Mouse (Mus musculus) frontal cortex, postnatal 14 days (tissue): ENCODE results near the gene Cdc20b.

Experiments used
- DNase-seq, 2 experiments: peaks; one replicate each; pipeline ENCODE4 v3.0.0; 2022; ENCODE audit warnings: low spot score in 2 of 2

Cdc20b gene

GRCm38 (mm10) chr13:113097011-113097410 is 62.1 kb downstream of the Cdc20b start:
- DNase-seq: no peak

DNA sequence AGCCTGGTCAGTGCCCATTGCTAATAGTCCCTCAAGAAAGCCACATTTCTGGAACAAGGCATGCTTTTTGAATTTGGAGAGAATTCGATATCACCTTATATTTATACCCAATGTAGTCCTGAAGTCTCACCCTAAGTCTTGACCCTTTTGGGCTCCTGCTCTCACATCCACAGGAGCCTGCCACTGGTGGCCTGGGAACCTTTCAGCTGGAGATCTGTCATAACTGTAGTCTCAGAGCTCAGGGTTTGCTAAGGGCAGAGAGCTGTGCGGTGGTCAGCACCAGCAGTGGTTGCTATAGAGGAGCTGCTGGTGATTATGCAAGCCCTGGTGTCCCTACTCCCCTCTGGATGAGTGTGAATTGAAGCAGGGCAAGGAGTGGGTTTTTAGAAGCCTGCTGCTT is 63.5 kb downstream of the Cdc20b start:
- no peak for DNase-seq

DNA sequence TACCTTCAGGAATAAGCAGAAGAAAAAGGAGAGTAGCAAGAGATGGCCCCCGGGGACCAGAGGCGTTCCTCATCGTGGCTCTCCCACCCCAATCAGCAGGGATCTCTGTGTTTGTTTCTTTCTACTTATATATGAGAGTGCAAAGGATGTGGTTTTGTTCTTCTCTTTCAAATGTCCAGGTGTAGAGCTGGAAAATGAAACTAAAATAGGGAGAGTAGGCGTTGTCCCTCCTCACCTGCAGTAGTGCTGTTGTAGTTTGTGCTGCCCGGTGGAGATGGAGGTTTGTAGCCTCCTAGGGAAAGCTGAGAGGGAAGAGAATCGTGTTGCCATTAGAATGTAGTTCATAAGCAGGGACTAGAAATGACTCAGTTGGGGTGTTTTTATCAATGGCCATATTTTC is 66.0 kb downstream of the Cdc20b start, which contains the start of gene Gzma:
Gzma (minus strand) TSS at position 103 of the 400 bp plus-strand sequence.
- no peak for DNase-seq

DNA sequence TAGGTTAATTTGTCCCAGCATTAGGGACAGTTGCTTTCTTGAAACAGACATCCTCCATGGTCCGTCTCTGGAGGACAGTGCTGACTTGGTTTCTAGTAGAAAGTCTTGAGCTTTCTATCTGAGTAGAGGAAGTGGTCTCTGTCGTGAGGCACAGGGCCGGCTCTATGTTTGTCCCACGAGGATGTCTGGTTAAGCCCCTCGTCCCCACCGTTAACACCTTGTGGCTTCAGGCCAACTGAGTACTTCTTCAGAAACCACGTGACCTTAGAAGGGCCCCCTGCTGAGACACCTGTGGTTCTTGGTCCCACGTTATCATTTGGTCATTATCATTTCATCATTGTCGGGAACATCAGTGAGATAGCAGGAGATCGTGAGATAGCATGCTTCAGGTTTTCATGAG is 66.9 kb downstream of the Cdc20b start:
- DNase-seq: no peak

- no peak for DNase-seq
Observed at GRCm38 (mm10) chr13:113104759-113105158, 69.8 kb downstream of the Cdc20b start.

- DNase-seq: no peak
Observed at GRCm38 (mm10) chr13:113118977-113119376, 84.1 kb downstream of the Cdc20b start.

DNA sequence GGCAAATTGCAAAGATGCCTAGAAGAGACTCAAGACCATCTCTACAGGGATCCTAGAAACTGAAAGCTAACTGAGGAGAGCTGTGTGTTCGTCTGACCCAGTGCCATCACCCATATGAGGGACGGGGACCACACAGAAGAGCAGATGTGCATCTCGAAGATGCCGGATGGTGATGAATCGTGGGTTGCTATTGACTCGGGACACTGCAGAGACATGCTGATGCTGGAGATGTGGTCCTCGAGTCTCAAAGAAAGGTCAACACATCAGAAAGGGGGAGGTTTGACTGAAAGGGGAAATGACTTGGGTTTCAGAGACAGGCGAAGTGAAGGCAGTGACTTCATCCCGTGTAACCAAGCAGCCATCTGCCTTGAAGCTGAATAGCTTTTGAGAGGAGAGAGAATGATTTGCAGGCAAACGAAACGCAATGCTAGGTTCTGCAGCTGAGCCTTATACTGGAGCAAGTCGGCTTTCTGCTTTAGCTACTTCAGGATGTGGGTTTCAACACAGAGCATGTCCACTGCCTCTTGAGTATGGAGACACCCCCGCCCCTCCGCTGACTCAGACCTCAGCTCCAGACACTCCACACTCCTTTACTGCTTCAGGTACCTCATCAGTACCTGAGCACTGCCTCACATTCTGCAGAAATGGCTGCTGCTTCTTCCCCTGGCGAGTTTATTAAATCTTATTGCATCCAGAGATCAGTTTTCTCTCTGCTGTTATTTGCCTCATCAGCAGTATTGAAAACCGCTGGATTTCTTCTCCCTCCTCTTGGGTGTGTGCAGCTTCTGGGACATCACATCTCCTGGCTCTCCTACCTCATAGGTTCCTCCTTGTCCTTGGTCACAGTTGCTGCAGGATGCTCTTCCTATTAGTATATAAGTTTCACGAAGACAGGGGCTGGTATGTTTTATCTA is 85.7 kb downstream of the Cdc20b start:
- no peak for DNase-seq

GRCm38 (mm10) chr13:113121326-113121725 is 86.4 kb downstream of the Cdc20b start:
- DNase-seq: no peak

DNA sequence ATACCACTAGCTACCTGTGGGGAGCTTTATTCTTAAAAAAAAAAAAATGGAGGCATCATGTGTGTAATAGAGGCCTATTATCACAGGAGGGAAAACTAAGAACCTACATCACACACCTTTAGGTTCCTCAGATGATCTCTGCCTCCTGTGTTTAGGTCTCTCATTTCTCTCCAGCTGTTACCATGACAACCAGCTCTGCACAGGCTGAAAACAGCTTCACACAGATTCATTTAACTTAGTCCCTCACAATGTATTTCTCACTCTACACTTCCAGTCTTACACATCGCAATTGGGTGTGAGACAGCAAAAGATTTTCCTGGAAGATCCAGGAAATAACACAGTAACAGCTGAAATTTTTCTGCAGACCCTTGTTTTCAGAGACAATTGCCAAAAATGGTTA is 95.1 kb downstream of the Cdc20b start:
- DNase-seq: no peak

- DNase-seq: no peak
Observed at GRCm38 (mm10) chr13:113139597-113139996, 104.7 kb downstream of the Cdc20b start.
